Mouse (Mus musculus): Measurements from ENCODE around the gene Olfr1423.
"Not testable (repeated sequence)": the region's sequence is repeated elsewhere in the genome, so short reads cannot be mapped to it uniquely, and the experiment has no call there.

Gene Olfr1423

GRCm38 (mm10) chr19:12006361-12006947, 34.7 kb downstream of the Olfr1423 start:
- no peak for DNase-seq

GRCm38 (mm10) chr19:12005376-12006360, 35.4 kb downstream of the Olfr1423 start:
- DNase-seq = peak; percentile 93

GRCm38 (mm10) chr19:12004216-12005008, 36.7 kb downstream of the Olfr1423 start:
- peak; percentile 74 for DNase-seq

- peak; percentile 36 for DNase-seq
These were observed 37.5 kb downstream of the Olfr1423 start for GRCm38 (mm10) chr19:12003568-12003967.

- peak; percentile 26 for DNase-seq
These were observed 38.3 kb downstream of the Olfr1423 start for GRCm38 (mm10) chr19:12002791-12003190.

- DNase-seq = peak; percentile 75
These were observed 39.0 kb downstream of the Olfr1423 start for GRCm38 (mm10) chr19:12002125-12002524.

GRCm38 (mm10) chr19:12001686-12002085, 39.4 kb downstream of the Olfr1423 start:
- DNase-seq = no peak

- DNase-seq = no peak
These were observed 45.2 kb downstream of the Olfr1423 start for GRCm38 (mm10) chr19:11995722-11996448.

GRCm38 (mm10) chr19:11994703-11995431, 46.2 kb downstream of the Olfr1423 start:
- no peak for DNase-seq

GRCm38 (mm10) chr19:11992441-11993029, 48.6 kb downstream of the Olfr1423 start:
- DNase-seq = no peak

- no peak for DNase-seq
These were observed 49.1 kb downstream of the Olfr1423 start for GRCm38 (mm10) chr19:11992034-11992433.

GRCm38 (mm10) chr19:11989334-11989733, 51.8 kb downstream of the Olfr1423 start:
- no peak for DNase-seq

GRCm38 (mm10) chr19:11987841-11988240, 53.3 kb downstream of the Olfr1423 start:
- no peak for DNase-seq

GRCm38 (mm10) chr19:11984614-11985013, 56.5 kb downstream of the Olfr1423 start:
- DNase-seq = not testable (repeated sequence)

All from cerebellum, adult 9-10 months (tissue).